Mouse (Mus musculus) stomach, postnatal 0 days (tissue): Measurements from ENCODE around the gene Kirrel3.

ENCODE experiments used
- CTCF ChIP-seq: IDR thresholded peaks from 2 replicates; pipeline ENCODE4 v1.5.1; 2016; ENCODE audit warnings: antibody characterized with exemption, low read depth, mild to moderate bottlenecking, moderate library complexity
- EP300 ChIP-seq: optimal IDR thresholded peaks from 2 replicates; pipeline ENCODE3; 2016; ENCODE audit warnings: antibody characterized with exemption

DNA sequence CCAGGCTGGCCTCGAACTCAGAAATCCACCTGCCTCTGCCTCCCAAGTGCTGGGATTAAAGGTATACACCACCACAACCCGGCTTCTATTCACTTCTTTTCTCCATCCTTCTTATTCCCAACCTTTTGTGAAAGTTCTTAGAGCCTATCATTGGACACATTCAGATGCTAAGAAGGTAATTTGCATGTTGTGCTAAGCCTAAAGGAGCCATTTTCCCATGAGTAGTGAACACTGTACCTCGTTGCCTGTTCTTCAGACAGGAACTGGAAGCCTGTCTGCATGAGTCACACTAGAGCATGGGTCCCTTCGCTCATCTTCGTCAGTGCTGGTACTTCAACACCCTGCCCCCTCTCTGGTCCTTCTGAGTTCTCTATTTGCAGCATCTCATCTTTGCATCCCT is 268.2 kb downstream of the Kirrel3 start:
- no peak for TF ChIP-seq CTCF
- TF ChIP-seq EP300 = no peak
